Mouse (Mus musculus): ENCODE measurements around the gene Ddc. TPM values are rescaled to one million over a fixed set of nuclear protein-coding genes. Genes with fewer than 3 reads are reported as not detected.

The Ddc gene
- total and polyA plus RNA-seq, 3 experiments, result 0.07 to 0.08 TPM; not detected in 1

DNA sequence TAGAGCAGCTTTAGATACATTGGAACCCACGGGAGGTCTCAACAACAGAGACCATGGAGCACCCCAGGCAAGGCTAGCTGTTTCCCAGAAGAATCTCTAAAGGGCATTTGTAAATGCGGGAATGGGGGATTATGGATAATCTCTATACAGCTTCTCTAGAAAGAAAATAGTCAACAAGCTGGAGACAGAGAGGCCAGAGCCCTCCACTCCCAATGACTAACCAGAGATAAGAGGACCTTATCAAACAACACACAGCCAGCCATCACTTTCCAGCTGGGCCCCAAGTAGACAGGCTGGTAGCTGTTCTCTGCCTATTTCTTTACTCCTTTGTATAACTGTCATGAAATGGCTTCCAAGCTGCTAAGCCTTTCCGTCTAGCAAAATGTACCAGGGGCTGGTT lies 82.2 kb downstream of the Ddc start (continued):
- TF ChIP-seq TAL1 (IDR thresholded peaks at IDR 0.05; ENCODE audit: low read length) (peak; percentile 65), MAFK (IDR thresholded peaks at IDR 0.05; ENCODE audit: borderline replicate concordance, low read depth, low read length) (no peak), MAX (IDR thresholded peaks at IDR 0.05; ENCODE audit: low read length) (no peak), EP300 (IDR thresholded peaks at IDR 0.05; ENCODE audit: low read depth in 1 of 2, low read length in 2 of 2) (peak; percentile 75 to 87), MYC (IDR thresholded peaks at IDR 0.05; ENCODE audit: low read depth, low read length) (no peak), NELFE (IDR thresholded peaks at IDR 0.05; ENCODE audit: low read depth, low read length) (no peak), ELF1 (IDR thresholded peaks at IDR 0.05; ENCODE audit: low read depth, low read length) (no peak), JUND (IDR thresholded peaks at IDR 0.05; ENCODE audit: low read depth, low read length) (no peak), GATA1 (IDR thresholded peaks at IDR 0.05; ENCODE audit: low read depth, low read length) (peak; percentile 94), RAD21 (IDR thresholded peaks at IDR 0.05; ENCODE audit: low read depth, low read length) (no peak), E2F4 (IDR thresholded peaks at IDR 0.05; ENCODE audit: borderline replicate concordance, low read depth, low read length) (no peak), UBTF (IDR thresholded peaks at IDR 0.05; ENCODE audit: borderline replicate concordance, insufficient read depth, low read depth, low read length) (no peak), MXI1 (IDR thresholded peaks at IDR 0.05; ENCODE audit: low read depth, low read length) (no peak), RCOR1 (IDR thresholded peaks at IDR 0.05; ENCODE audit: low read depth, low read length) (peak; percentile 44), BHLHE40 (IDR thresholded peaks at IDR 0.05; ENCODE audit: borderline replicate concordance, low read depth, low read length) (no peak), HCFC1 (IDR thresholded peaks at IDR 0.05; ENCODE audit: low read depth, low read length) (no peak), ZC3H11A (IDR thresholded peaks at IDR 0.05; ENCODE audit: low read depth, low read length) (no peak), ZNF384 (IDR thresholded peaks at IDR 0.05; ENCODE audit: low read depth, low read length) (no peak), CTCF (IDR thresholded peaks at IDR 0.05 in 2 of 3, conservative IDR thresholded peaks at IDR 0.05 in 1 of 3; ENCODE audit: control insufficient read depth in 1 of 3, insufficient read depth in 1 of 3, low read depth in 2 of 3, low read length in 3 of 3, poor library complexity in 1 of 3, severe bottlenecking in 1 of 3) (no peak), POLR2AphosphoS2 (IDR thresholded peaks at IDR 0.05; ENCODE audit: low read length) (no peak), MYB (IDR thresholded peaks at IDR 0.05; ENCODE audit: low read depth, low read length) (no peak), ZKSCAN1 (IDR thresholded peaks at IDR 0.05; ENCODE audit: low read depth, low read length) (no peak)

DNA sequence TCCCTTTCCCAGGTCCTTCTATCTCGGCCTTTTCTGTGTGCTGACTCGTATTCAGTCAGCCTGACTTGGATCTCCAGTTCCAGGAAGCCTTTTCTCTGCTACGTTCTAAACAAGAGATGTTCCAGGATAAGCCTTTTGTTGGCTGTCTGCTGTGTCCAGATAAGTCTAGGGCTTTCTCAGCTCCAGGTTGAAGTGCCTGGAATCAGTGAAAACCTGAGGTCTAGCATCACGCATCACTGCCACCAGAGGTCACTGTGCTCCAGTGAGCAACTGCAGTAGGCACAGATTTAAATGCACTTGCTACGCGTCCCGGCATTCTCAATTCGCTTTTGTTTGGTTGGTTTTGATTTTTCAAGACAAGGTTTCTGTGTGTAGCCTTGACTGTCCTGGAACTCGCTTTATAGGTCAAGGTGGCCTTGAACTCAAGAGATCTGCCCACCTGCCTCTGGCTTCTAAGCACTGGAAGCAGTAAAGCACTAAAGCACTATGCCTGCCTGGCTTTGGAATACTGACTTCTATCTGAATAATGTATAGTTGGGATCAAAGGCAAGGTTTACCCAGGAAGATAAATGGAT lies 86.0 kb downstream of the Ddc start:
- peak; percentile 93 for DNase-seq (ENCODE audit: low read depth, low spot score)
- Histone ChIP-seq H3K36me3 (ENCODE audit: control insufficient read depth in 1 of 2, insufficient read depth in 2 of 2, low read length in 2 of 2) (peaks cover 0 to 28% of the 10 kb centered on the region in 2 experiments; a peak in 2 of 4 replicates), H3K4me3 (ENCODE audit: control insufficient read depth in 1 of 2, insufficient read depth in 1 of 2, low read depth in 2 of 2, low read length in 2 of 2) (no peak overlapping the region), H3K9me3 (replicated peaks; ENCODE audit: insufficient read depth, low read length) (no peaks in the 10 kb centered on the region), H3K27me3 (ENCODE audit: control insufficient read depth in 1 of 2, insufficient read depth in 2 of 2, low read length in 2 of 2) (no peaks in the 10 kb centered on the region), H3K27ac (ENCODE audit: control insufficient read depth, low read depth, low read length) (no peak overlapping the region), H3K9ac (ENCODE audit: control insufficient read depth, low read depth, low read length, poor library complexity, severe bottlenecking) (no peak overlapping the region), H3K4me1 (ENCODE audit: control insufficient read depth in 1 of 2, insufficient read depth in 2 of 2, low read length in 2 of 2) (peaks cover 13 to 17% of the 10 kb centered on the region in 2 experiments), H3K79me2 (ENCODE audit: control insufficient read depth, insufficient read depth, low read length, poor library complexity) (peaks cover 13% of the 10 kb centered on the region)
- TF ChIP-seq ELF1 (IDR thresholded peaks at IDR 0.05; ENCODE audit: low read depth, low read length), result no peak
- no peak for TF ChIP-seq POLR2AphosphoS5 (IDR thresholded peaks at IDR 0.05; ENCODE audit: borderline replicate concordance, low read depth, low read length)
- peak; percentile 36; the same call in 1 of the 2 replicates for TF ChIP-seq TBP (IDR thresholded peaks at IDR 0.05; ENCODE audit: low read depth, low read length)
- no peak for TF ChIP-seq USF2 (IDR thresholded peaks at IDR 0.05; ENCODE audit: borderline replicate concordance in 1 of 2, insufficient read depth in 1 of 2, low read depth in 1 of 2, low read length in 2 of 2)
- no peak for TF ChIP-seq MXI1 (IDR thresholded peaks at IDR 0.05; ENCODE audit: low read depth, low read length)
- peak; percentile 80; the same call in 1 of the 2 replicates for TF ChIP-seq TCF12 (IDR thresholded peaks at IDR 0.05; ENCODE audit: low read depth, low read length)
- TF ChIP-seq MAFK (IDR thresholded peaks at IDR 0.05; ENCODE audit: borderline replicate concordance, low read depth, low read length), result no peak
- TF ChIP-seq MYB (IDR thresholded peaks at IDR 0.05; ENCODE audit: low read depth, low read length), result no peak
- no peak for TF ChIP-seq NRF1 (IDR thresholded peaks at IDR 0.05; ENCODE audit: insufficient read depth, low read depth, low read length, poor library complexity, severe bottlenecking)
- TF ChIP-seq SMC3 (IDR thresholded peaks at IDR 0.05; ENCODE audit: low read depth, low read length), result peak; percentile 99
- no peak for TF ChIP-seq SIN3A (IDR thresholded peaks at IDR 0.05; ENCODE audit: low read length)
- TF ChIP-seq GABPA (IDR thresholded peaks at IDR 0.05; ENCODE audit: low read depth, low read length), result no peak
- TF ChIP-seq GATA1 (IDR thresholded peaks at IDR 0.05; ENCODE audit: low read depth, low read length), result peak; percentile 78
- no peak for TF ChIP-seq ZKSCAN1 (IDR thresholded peaks at IDR 0.05; ENCODE audit: low read depth, low read length)
- 0 out of 2 replicates have a peak, but pooled peaks have one; percentile 25 for TF ChIP-seq MYC (IDR thresholded peaks at IDR 0.05; ENCODE audit: low read depth, low read length)
- no peak for TF ChIP-seq POLR2A (IDR thresholded peaks at IDR 0.05; ENCODE audit: control insufficient read depth in 1 of 2, insufficient read depth in 1 of 2, low read depth in 1 of 2, low read length in 2 of 2, poor library complexity in 1 of 2)
- peak; percentile 95 for TF ChIP-seq RCOR1 (IDR thresholded peaks at IDR 0.05; ENCODE audit: low read depth, low read length)
- 0 out of 2 replicates have a peak, but pooled peaks have one; percentile 10 for TF ChIP-seq ETS1 (IDR thresholded peaks at IDR 0.05; ENCODE audit: low read depth, low read length)
- no peak for TF ChIP-seq BHLHE40 (IDR thresholded peaks at IDR 0.05; ENCODE audit: borderline replicate concordance, low read depth, low read length)
- peak; percentile 76 to 78; a peak in 3 of 4 replicates for TF ChIP-seq EP300 (IDR thresholded peaks at IDR 0.05; ENCODE audit: low read depth in 1 of 2, low read length in 2 of 2)

Measured in MEL (cell line).